Mouse (Mus musculus): ENCODE measurements around the gene Chmp4b.

GRCm38 (mm10) chr2:154656710-154657485, 5.4 kb downstream of the Chmp4b start:
- no peak for TF ChIP-seq CTCF (IDR thresholded peaks at IDR 0.05; ENCODE audit: control insufficient read depth, insufficient read depth, insufficient read length)
- TF ChIP-seq MYOD1 (IDR thresholded peaks at IDR 0.05; ENCODE audit: control insufficient read depth, insufficient read length, low read depth) = no peak
- peak; percentile 84 for TF ChIP-seq MAX (IDR thresholded peaks at IDR 0.05)
- TF ChIP-seq CEBPB (IDR thresholded peaks at IDR 0.05; ENCODE audit: low read depth) = no peak
- no peak for TF ChIP-seq USF1 (IDR thresholded peaks at IDR 0.05; ENCODE audit: low read depth)

Data from C2C12 (cell line).